Mouse (Mus musculus): ENCODE measurements around the gene Wdr61. TPM values are rescaled to one million over a fixed set of nuclear protein-coding genes. Genes with fewer than 3 reads are reported as not detected.

Gene Wdr61
- polyA plus RNA-seq, 1 experiment from 2014 or later, result 206 TPM

DNA sequence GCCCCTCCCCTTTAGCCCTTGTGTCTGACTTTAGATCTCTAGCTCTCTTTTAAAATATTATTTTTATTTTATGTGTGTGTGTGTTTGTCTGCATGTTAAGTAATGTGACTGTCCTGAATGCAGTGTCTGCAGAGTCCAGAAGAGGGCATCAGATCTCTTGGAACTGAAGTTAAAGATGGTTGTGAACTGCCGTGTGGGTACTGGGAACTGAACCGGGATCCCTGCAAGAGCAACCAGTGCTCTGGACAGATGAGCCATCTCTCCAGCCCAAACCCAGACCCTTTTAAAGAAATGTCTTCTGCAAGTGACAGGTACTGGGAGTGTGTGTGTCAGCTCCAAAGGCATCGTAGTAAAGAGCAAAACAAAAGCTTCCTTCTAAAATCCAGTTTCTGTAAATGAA is 68.2 kb downstream of the Wdr61 start:
- DNase-seq (ENCODE audit: low spot score) (no peak), ATAC-seq (replicated peaks; ENCODE audit: insufficient number of reproducible peaks, low FRiP score, low TSS enrichment, low read depth) (no peak)
- Histone ChIP-seq H3K27me3 (ENCODE audit: control insufficient read depth, insufficient read depth, low read length) (no peaks in the 10 kb centered on the region), H3K36me3 (replicated peaks; ENCODE audit: control insufficient read depth, insufficient read depth, low read depth, low read length) (no peaks in the 10 kb centered on the region), H3K9ac (replicated peaks; ENCODE audit: low read length) (no peak overlapping the region), H3K4me2 (ENCODE audit: low read depth, low read length) (no peak overlapping the region), H3K9me3 (replicated peaks; ENCODE audit: control insufficient read depth, low read length) (no peaks in the 10 kb centered on the region), H3K27ac (replicated peaks; ENCODE audit: low read depth, low read length) (no peak overlapping the region), H3K4me3 (ENCODE audit: low read depth, low read length) (no peak overlapping the region), H3K4me1 (ENCODE audit: control insufficient read depth, insufficient read depth, low read length) (no peaks in the 10 kb centered on the region)
- WGBS, result 90% methylated on average over 3 of the region's 3 CpGs

Small RNA genes within 50 kb of the gene (microRNA-seq; reads per million reads assigned to microRNA genes)
- not detected for gene Mir5710 (ENCODE audit: borderline number of aligned reads)

Other genes with a start within 250 kb of the Wdr61 start
- 8.3 and 8.8 TPM in 2 replicates for gene Dmxl2, start 232.9 kb downstream of the Wdr61 start, polyA plus RNA-seq (2014; fragmentation: Nextera tagmentation; extraction: Ambion mirVana)
- not detected in 2 replicates for gene Sh2d7, start 195.5 kb downstream of the Wdr61 start, polyA plus RNA-seq (2014; fragmentation: Nextera tagmentation; extraction: Ambion mirVana)
- gene Cib2, start 174.3 kb downstream of the Wdr61 start, polyA plus RNA-seq (2014; fragmentation: Nextera tagmentation; extraction: Ambion mirVana), result 17.6 and 20.2 TPM in 2 replicates
- 119 and 134 TPM in 2 replicates for gene Idh3a, start 148.2 kb downstream of the Wdr61 start, polyA plus RNA-seq (2014; fragmentation: Nextera tagmentation; extraction: Ambion mirVana)
- gene Acsbg1, start 72.6 kb downstream of the Wdr61 start, polyA plus RNA-seq (2014; fragmentation: Nextera tagmentation; extraction: Ambion mirVana), result 1.4 and 2.8 TPM in 2 replicates
- 4.2 and 4.7 TPM in 2 replicates for gene Dnaja4, start 35.6 kb downstream of the Wdr61 start, polyA plus RNA-seq (2014; fragmentation: Nextera tagmentation; extraction: Ambion mirVana)
- gene Crabp1, start 30.2 kb upstream of the Wdr61 start, polyA plus RNA-seq (2014; fragmentation: Nextera tagmentation; extraction: Ambion mirVana), result 962 and 1,036 TPM in 2 replicates
- 63.8 and 67.4 TPM in 2 replicates for gene Ireb2, start 129.3 kb upstream of the Wdr61 start, polyA plus RNA-seq (2014; fragmentation: Nextera tagmentation; extraction: Ambion mirVana)
- 5.8 and 6.1 TPM in 2 replicates for gene Hykk, start 182.8 kb upstream of the Wdr61 start, polyA plus RNA-seq (2014; fragmentation: Nextera tagmentation; extraction: Ambion mirVana)
- gene Psma4, start 216.3 kb upstream of the Wdr61 start, polyA plus RNA-seq (2014; fragmentation: Nextera tagmentation; extraction: Ambion mirVana), result 353 and 372 TPM in 2 replicates
- gene AY074887, start 216.5 kb upstream of the Wdr61 start, polyA plus RNA-seq (2014; fragmentation: Nextera tagmentation; extraction: Ambion mirVana), result 1.1 and 1.6 TPM in 2 replicates
- gene Chrna5, start 246.4 kb upstream of the Wdr61 start, polyA plus RNA-seq (2014; fragmentation: Nextera tagmentation; extraction: Ambion mirVana), result 1.2 and 2.7 TPM in 2 replicates

Data from embryonic facial prominence, embryonic 11.5 days (tissue).